Mouse (Mus musculus) thymus, postnatal 10 days (tissue): ENCODE results near the gene Cadm2.

Experiments used
- DNase-seq, 2 experiments: peaks; one replicate each; pipeline ENCODE4 v3.0.0; 2021; ENCODE audit warnings: low spot score in 2 of 2

The Cadm2 gene

GRCm38 (mm10) chr16:67509079-67509478, 111.6 kb downstream of the Cadm2 start:
- no peak for DNase-seq

GRCm38 (mm10) chr16:67482542-67482941, 138.2 kb downstream of the Cadm2 start:
- no peak for DNase-seq

GRCm38 (mm10) chr16:67467041-67467440, 153.7 kb downstream of the Cadm2 start:
- no peak for DNase-seq

GRCm38 (mm10) chr16:67436301-67436700, 184.4 kb downstream of the Cadm2 start:
- DNase-seq: no peak

- DNase-seq: no peak
These were observed 195.3 kb downstream of the Cadm2 start for GRCm38 (mm10) chr16:67425371-67425770.

GRCm38 (mm10) chr16:67410926-67411325, 209.8 kb downstream of the Cadm2 start:
- no peak for DNase-seq

- no peak for DNase-seq
These were observed 210.2 kb downstream of the Cadm2 start for GRCm38 (mm10) chr16:67410482-67410881.

GRCm38 (mm10) chr16:67367745-67368144, 253.0 kb downstream of the Cadm2 start:
- no peak for DNase-seq

- DNase-seq: no peak
These were observed 272.7 kb downstream of the Cadm2 start for GRCm38 (mm10) chr16:67348011-67348410.

- DNase-seq: no peak
These were observed 273.1 kb downstream of the Cadm2 start for GRCm38 (mm10) chr16:67347561-67347960.

- DNase-seq: no peak
These were observed 274.0 kb downstream of the Cadm2 start for GRCm38 (mm10) chr16:67346621-67347290.

GRCm38 (mm10) chr16:67344194-67344593, 276.5 kb downstream of the Cadm2 start:
- DNase-seq: no peak

- DNase-seq: no peak
These were observed 309.7 kb downstream of the Cadm2 start for GRCm38 (mm10) chr16:67311033-67311432.

GRCm38 (mm10) chr16:67284664-67285063, 336.0 kb downstream of the Cadm2 start:
- no peak for DNase-seq

- no peak for DNase-seq
These were observed 377.1 kb downstream of the Cadm2 start for GRCm38 (mm10) chr16:67243598-67243997.

- no peak for DNase-seq
These were observed 385.8 kb downstream of the Cadm2 start for GRCm38 (mm10) chr16:67234862-67235261.

GRCm38 (mm10) chr16:67226696-67227095, 394.0 kb downstream of the Cadm2 start:
- no peak for DNase-seq

- DNase-seq: no peak
These were observed 417.4 kb downstream of the Cadm2 start for GRCm38 (mm10) chr16:67203329-67203728.

- DNase-seq: no peak
These were observed 427.8 kb downstream of the Cadm2 start for GRCm38 (mm10) chr16:67192852-67193415.

GRCm38 (mm10) chr16:67192395-67192794, 428.3 kb downstream of the Cadm2 start:
- no peak for DNase-seq

- no peak for DNase-seq
These were observed 434.4 kb downstream of the Cadm2 start for GRCm38 (mm10) chr16:67186322-67186721.

GRCm38 (mm10) chr16:67182958-67183357, 437.8 kb downstream of the Cadm2 start:
- no peak for DNase-seq

GRCm38 (mm10) chr16:67175386-67175785, 445.3 kb downstream of the Cadm2 start:
- no peak for DNase-seq
